Mouse (Mus musculus): ENCODE measurements around the gene Nlgn3. TPM values are rescaled to one million over a fixed set of nuclear protein-coding genes. Genes with fewer than 3 reads are reported as not detected.

Nlgn3 gene
- polyA plus RNA-seq, 1 experiment, result not detected

DNA sequence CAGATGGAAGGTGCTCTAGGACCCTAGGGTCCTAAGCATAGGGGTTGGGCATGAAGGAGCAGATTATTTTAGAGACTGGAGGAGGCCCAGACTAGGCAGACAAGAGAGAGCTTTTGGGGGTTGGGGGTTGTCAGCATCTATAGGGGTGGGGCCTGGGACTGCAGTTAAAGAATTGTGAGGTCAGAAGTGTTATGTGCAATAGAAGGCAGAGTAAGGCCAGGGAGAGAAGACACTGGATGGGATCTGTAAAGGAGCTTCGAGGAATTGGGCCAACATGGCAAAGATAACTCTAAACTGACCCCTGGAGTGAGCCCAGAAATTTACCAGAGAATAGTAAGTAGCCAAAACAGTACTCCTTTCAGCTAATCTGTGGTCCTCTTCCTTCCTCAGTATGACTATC, 35.1 kb upstream of the Nlgn3 start, which contains the start of gene Gm614:
Gene Gm614, minus strand, starts transcription at position 101 of the 400 bp plus-strand sequence.
- no peak for TF ChIP-seq CEBPB (IDR thresholded peaks at IDR 0.05; ENCODE audit: low read depth)
- TF ChIP-seq FOSL1 (IDR thresholded peaks at IDR 0.05; ENCODE audit: insufficient read depth, low read length, poor library complexity, severe bottlenecking), result no peak
- TF ChIP-seq CTCF (IDR thresholded peaks at IDR 0.05; ENCODE audit: control insufficient read depth, insufficient read depth, insufficient read length), result no peak
- TF ChIP-seq MYOG (IDR thresholded peaks at IDR 0.05; ENCODE audit: control insufficient read depth, extremely low read depth, insufficient read length), result no peak
- TF ChIP-seq MYOD1 (IDR thresholded peaks at IDR 0.05; ENCODE audit: control insufficient read depth, insufficient read length, low read depth), result no peak
- no peak for TF ChIP-seq USF1 (IDR thresholded peaks at IDR 0.05; ENCODE audit: low read depth)
- TF ChIP-seq MAX (IDR thresholded peaks at IDR 0.05), result no peak
- no peaks in the 10 kb centered on the region for H3K27me3 ChIP-seq (ENCODE audit: control insufficient read depth, insufficient read depth, insufficient read length)
- no peak within 1 kb of the TSS for H3K4me3 ChIP-seq (ENCODE audit: insufficient read depth, poor library complexity, severe bottlenecking)
- no peaks in the 10 kb centered on the region for H3K79me3 ChIP-seq (ENCODE audit: low read depth)
- no peak within 1 kb of the TSS for H3ac ChIP-seq (ENCODE audit: control insufficient read depth, insufficient read length, low read depth)
- no peaks in the 10 kb centered on the region for H3K36me3 ChIP-seq (ENCODE audit: control insufficient read depth, insufficient read depth)
- H3K79me2 ChIP-seq (ENCODE audit: control insufficient read depth, insufficient read depth), result no peaks in the 10 kb centered on the region

GRCm38 (mm10) chrX:101266631-101267030, 32.3 kb upstream of the Nlgn3 start:
- TF ChIP-seq MYOD1 (IDR thresholded peaks at IDR 0.05; ENCODE audit: control insufficient read depth, insufficient read length, low read depth) (no peak), USF1 (IDR thresholded peaks at IDR 0.05; ENCODE audit: low read depth) (no peak), FOSL1 (IDR thresholded peaks at IDR 0.05; ENCODE audit: insufficient read depth, low read length, poor library complexity, severe bottlenecking) (no peak), CEBPB (IDR thresholded peaks at IDR 0.05; ENCODE audit: low read depth) (no peak)
- Histone ChIP-seq H3ac (ENCODE audit: control insufficient read depth, insufficient read length, low read depth) (no peak overlapping the region), H3K36me3 (ENCODE audit: control insufficient read depth, insufficient read depth) (no peaks in the 10 kb centered on the region), H3K27me3 (ENCODE audit: control insufficient read depth, insufficient read depth, insufficient read length) (no peaks in the 10 kb centered on the region), H3K4me3 (ENCODE audit: insufficient read depth, poor library complexity, severe bottlenecking) (no peak overlapping the region), H3K79me2 (ENCODE audit: control insufficient read depth, insufficient read depth) (no peaks in the 10 kb centered on the region), H3K79me3 (ENCODE audit: low read depth) (no peaks in the 10 kb centered on the region)

- no peak within 1 kb of the TSS for H3ac ChIP-seq (ENCODE audit: control insufficient read depth, insufficient read length, low read depth)
- H3K27me3 ChIP-seq (ENCODE audit: control insufficient read depth, insufficient read depth, insufficient read length), result no peaks in the 10 kb centered on the region
- no peak within 1 kb of the TSS for H3K4me3 ChIP-seq (ENCODE audit: insufficient read depth, poor library complexity, severe bottlenecking)
- H3K79me2 ChIP-seq (ENCODE audit: control insufficient read depth, insufficient read depth), result no peaks in the 10 kb centered on the region
- H3K79me3 ChIP-seq (ENCODE audit: low read depth), result no peaks in the 10 kb centered on the region
- no peaks in the 10 kb centered on the region for H3K36me3 ChIP-seq (ENCODE audit: control insufficient read depth, insufficient read depth)
- TF ChIP-seq MAX (IDR thresholded peaks at IDR 0.05), result no peak
- no peak for TF ChIP-seq USF1 (IDR thresholded peaks at IDR 0.05; ENCODE audit: low read depth)
- no peak for TF ChIP-seq CTCF (IDR thresholded peaks at IDR 0.05; ENCODE audit: control insufficient read depth, insufficient read depth, insufficient read length)
- no peak for TF ChIP-seq CEBPB (IDR thresholded peaks at IDR 0.05; ENCODE audit: low read depth)
- no peak for TF ChIP-seq FOSL1 (IDR thresholded peaks at IDR 0.05; ENCODE audit: insufficient read depth, low read length, poor library complexity, severe bottlenecking)
- TF ChIP-seq MYOG (IDR thresholded peaks at IDR 0.05; ENCODE audit: control insufficient read depth, extremely low read depth, insufficient read length), result no peak
- no peak for TF ChIP-seq MYOD1 (IDR thresholded peaks at IDR 0.05; ENCODE audit: control insufficient read depth, insufficient read length, low read depth)
Measured at GRCm38 (mm10) chrX:101268025-101268754, 30.8 kb upstream of the Nlgn3 start, which contains the start of gene Il2rg. Gene Il2rg, minus strand, starts transcription at chrX:101268255.

- Histone ChIP-seq H3K27me3 (ENCODE audit: control insufficient read depth, insufficient read depth, insufficient read length) (no peaks in the 10 kb centered on the region), H3K79me2 (ENCODE audit: control insufficient read depth, insufficient read depth) (no peaks in the 10 kb centered on the region), H3ac (ENCODE audit: control insufficient read depth, insufficient read length, low read depth) (no peak within 1 kb of the TSS), H3K36me3 (ENCODE audit: control insufficient read depth, insufficient read depth) (no peaks in the 10 kb centered on the region), H3K79me3 (ENCODE audit: low read depth) (no peaks in the 10 kb centered on the region), H3K4me3 (ENCODE audit: insufficient read depth, poor library complexity, severe bottlenecking) (no peak within 1 kb of the TSS)
- no peak for TF ChIP-seq MYOD1 (IDR thresholded peaks at IDR 0.05; ENCODE audit: control insufficient read depth, insufficient read length, low read depth)
- TF ChIP-seq CTCF (IDR thresholded peaks at IDR 0.05; ENCODE audit: control insufficient read depth, insufficient read depth, insufficient read length), result no peak
- TF ChIP-seq MAX (IDR thresholded peaks at IDR 0.05), result no peak
- no peak for TF ChIP-seq USF1 (IDR thresholded peaks at IDR 0.05; ENCODE audit: low read depth)
- TF ChIP-seq CEBPB (IDR thresholded peaks at IDR 0.05; ENCODE audit: low read depth), result no peak
- TF ChIP-seq MYOG (IDR thresholded peaks at IDR 0.05; ENCODE audit: control insufficient read depth, extremely low read depth, insufficient read length), result no peak
- TF ChIP-seq FOSL1 (IDR thresholded peaks at IDR 0.05; ENCODE audit: insufficient read depth, low read length, poor library complexity, severe bottlenecking), result no peak
Measured at GRCm38 (mm10) chrX:101268755-101269124, 30.2 kb upstream of the Nlgn3 start, which contains the start of gene Gm20489. Gene Gm20489, minus strand, starts transcription at chrX:101269023.

DNA sequence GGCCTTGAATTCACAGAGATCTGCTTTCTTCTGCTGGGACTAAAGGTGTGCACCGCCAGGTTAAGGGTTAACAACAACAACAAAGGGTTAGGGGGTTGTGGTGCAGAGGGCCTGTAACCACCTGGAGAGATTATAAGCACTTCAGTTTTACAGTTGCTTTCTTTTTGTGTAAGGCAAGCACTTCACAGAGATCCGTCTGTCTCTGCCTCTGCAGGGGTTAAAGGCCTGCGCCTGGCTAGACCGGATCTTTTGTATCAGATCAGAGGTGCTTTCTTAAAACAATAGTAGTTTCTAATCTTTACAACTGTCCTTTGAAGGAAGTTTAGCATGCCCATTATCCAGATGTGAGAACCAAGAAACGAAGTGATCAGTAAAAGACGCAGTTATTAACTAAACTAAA, 25.6 kb upstream of the Nlgn3 start:
- Histone ChIP-seq H3K4me3 (ENCODE audit: insufficient read depth, poor library complexity, severe bottlenecking) (peak overlapping the region; percentile 40), H3K79me3 (ENCODE audit: low read depth) (peaks cover 1% of the 10 kb centered on the region), H3ac (ENCODE audit: control insufficient read depth, insufficient read length, low read depth) (peak overlapping the region; percentile 14), H3K79me2 (ENCODE audit: control insufficient read depth, insufficient read depth) (peaks cover 10% of the 10 kb centered on the region), H3K27me3 (ENCODE audit: control insufficient read depth, insufficient read depth, insufficient read length) (no peaks in the 10 kb centered on the region), H3K36me3 (ENCODE audit: control insufficient read depth, insufficient read depth) (peaks cover 12% of the 10 kb centered on the region)
- TF ChIP-seq USF1 (IDR thresholded peaks at IDR 0.05; ENCODE audit: low read depth) (no peak), MAX (IDR thresholded peaks at IDR 0.05) (no peak), MYOD1 (IDR thresholded peaks at IDR 0.05; ENCODE audit: control insufficient read depth, insufficient read length, low read depth) (no peak), CTCF (IDR thresholded peaks at IDR 0.05; ENCODE audit: control insufficient read depth, insufficient read depth, insufficient read length) (no peak), CEBPB (IDR thresholded peaks at IDR 0.05; ENCODE audit: low read depth) (no peak), MYOG (IDR thresholded peaks at IDR 0.05; ENCODE audit: control insufficient read depth, extremely low read depth, insufficient read length) (no peak), FOSL1 (IDR thresholded peaks at IDR 0.05; ENCODE audit: insufficient read depth, low read length, poor library complexity, severe bottlenecking) (no peak)

Measured in C2C12 (cell line).